Mouse (Mus musculus): ENCODE data around the gene Gm3336.

GRCm38 (mm10) chr8:70729808-70730475 is 11.6 kb downstream of the Gm3336 start:
- peak; percentile 55 for TF ChIP-seq CTCF (IDR thresholded peaks at IDR 0.05; ENCODE audit: low read depth)
- TF ChIP-seq EP300 (optimal IDR thresholded peaks at IDR 0.05) = no peak
